Mouse (Mus musculus): ENCODE measurements at regions not wholly inside any gene's neighbourhood (a gene's known extent, or its start where the extent isn't known, plus 50 kb on each side); places are given as distances from the start of the nearest gene placed in this dataset.

DNA sequence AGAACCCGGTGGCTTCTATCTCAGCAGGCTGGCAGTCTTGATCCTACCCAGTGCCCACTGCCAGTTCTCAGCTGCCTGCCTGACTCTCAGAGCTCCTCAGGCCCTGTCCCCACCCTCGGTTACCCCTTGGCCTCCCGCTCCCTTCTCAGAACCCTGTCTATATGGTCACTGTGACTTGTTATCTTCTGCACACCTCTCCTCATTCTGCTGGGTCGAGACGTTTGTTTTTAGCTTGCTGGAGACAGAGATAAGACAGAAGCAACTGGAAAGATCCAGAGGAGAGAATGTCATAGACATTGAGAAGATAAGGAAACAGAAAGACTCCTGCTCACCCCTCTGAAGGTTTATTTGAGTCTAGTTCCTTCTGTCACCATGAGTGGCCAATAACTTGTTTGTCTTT is 53.8 kb upstream of the Phc1 start:
- DNase-seq (ENCODE audit: low spot score) (no peak), ATAC-seq (ENCODE audit: low FRiP score, low read depth) (no peak)
- no peaks in the 10 kb centered on the region for H3K9me3 ChIP-seq (ENCODE audit: control insufficient read depth, low read length)
- no peaks in the 10 kb centered on the region for H3K4me1 ChIP-seq (ENCODE audit: control insufficient read depth, insufficient read depth, low read length)
- H3K36me3 ChIP-seq (ENCODE audit: control insufficient read depth, insufficient read depth, low read length): no peaks in the 10 kb centered on the region
- 80% methylated on average over 5 of the region's 5 CpGs for WGBS
- no peak overlapping the region for H3K27ac ChIP-seq (replicated peaks; ENCODE audit: low read depth, low read length)
- TF ChIP-seq POLR2A (IDR thresholded peaks at IDR 0.05; ENCODE audit: borderline replicate concordance, extremely low read depth, insufficient read depth, insufficient read length): no peak
- no peak overlapping the region for H3K4me2 ChIP-seq (replicated peaks; ENCODE audit: low read depth, low read length, severe bottlenecking)
- H3K27me3 ChIP-seq (ENCODE audit: control insufficient read depth, insufficient read depth, low read length): no peaks in the 10 kb centered on the region
- no peak overlapping the region for H3K4me3 ChIP-seq (replicated peaks; ENCODE audit: low read length)
- H3K9ac ChIP-seq (ENCODE audit: low read depth, low read length, severe bottlenecking): no peak overlapping the region

DNA sequence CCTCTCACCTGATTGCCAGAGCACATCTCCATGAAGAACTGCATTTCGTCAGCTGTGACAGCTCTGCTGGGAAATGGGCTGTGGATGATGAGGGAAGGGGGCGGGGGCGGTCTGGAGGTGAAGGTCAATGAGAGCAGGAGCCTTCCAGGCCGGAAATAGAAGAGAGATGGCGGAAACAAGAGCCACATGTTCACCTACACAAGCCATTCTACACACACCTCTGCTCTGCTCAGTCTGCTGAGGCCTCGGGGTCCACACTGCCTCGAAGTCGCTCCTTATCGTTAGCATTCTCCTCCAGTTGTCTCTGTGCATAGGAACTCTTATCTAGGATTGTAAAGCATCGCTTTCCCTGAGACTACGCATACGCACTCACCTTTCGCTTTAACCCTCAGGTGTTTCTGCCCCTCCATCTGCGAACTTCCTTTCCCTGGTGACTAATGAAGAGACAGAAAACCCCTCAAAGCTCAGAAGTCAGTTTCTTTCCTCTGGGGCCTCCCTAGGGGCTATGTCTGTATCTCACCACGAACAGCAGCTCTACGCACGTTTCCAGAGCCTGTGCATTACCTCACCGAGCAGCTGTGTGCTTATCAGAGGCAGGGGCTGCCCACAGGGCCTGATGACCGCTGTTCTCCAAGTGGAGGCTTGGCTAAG is 53.0 kb upstream of the Phc1 start:
- Histone ChIP-seq H3K27me3 (ENCODE audit: control insufficient read depth, insufficient read depth, low read length) (no peaks in the 10 kb centered on the region), H3K9ac (ENCODE audit: low read depth, low read length, severe bottlenecking) (no peak overlapping the region), H3K36me3 (ENCODE audit: control insufficient read depth, insufficient read depth, low read length) (no peaks in the 10 kb centered on the region), H3K27ac (replicated peaks; ENCODE audit: low read depth, low read length) (no peak overlapping the region), H3K4me1 (ENCODE audit: control insufficient read depth, insufficient read depth, low read length) (no peaks in the 10 kb centered on the region), H3K4me3 (replicated peaks; ENCODE audit: low read length) (no peak overlapping the region), H3K4me2 (replicated peaks; ENCODE audit: low read depth, low read length, severe bottlenecking) (no peak overlapping the region), H3K9me3 (ENCODE audit: control insufficient read depth, low read length) (no peaks in the 10 kb centered on the region)
- TF ChIP-seq POLR2A (IDR thresholded peaks at IDR 0.05; ENCODE audit: borderline replicate concordance, extremely low read depth, insufficient read depth, insufficient read length): no peak
- ATAC-seq (ENCODE audit: low FRiP score, low read depth) (no peak), DNase-seq (ENCODE audit: low spot score) (no peak)
- 46% methylated on average over 19 of the region's 19 CpGs for WGBS

DNA sequence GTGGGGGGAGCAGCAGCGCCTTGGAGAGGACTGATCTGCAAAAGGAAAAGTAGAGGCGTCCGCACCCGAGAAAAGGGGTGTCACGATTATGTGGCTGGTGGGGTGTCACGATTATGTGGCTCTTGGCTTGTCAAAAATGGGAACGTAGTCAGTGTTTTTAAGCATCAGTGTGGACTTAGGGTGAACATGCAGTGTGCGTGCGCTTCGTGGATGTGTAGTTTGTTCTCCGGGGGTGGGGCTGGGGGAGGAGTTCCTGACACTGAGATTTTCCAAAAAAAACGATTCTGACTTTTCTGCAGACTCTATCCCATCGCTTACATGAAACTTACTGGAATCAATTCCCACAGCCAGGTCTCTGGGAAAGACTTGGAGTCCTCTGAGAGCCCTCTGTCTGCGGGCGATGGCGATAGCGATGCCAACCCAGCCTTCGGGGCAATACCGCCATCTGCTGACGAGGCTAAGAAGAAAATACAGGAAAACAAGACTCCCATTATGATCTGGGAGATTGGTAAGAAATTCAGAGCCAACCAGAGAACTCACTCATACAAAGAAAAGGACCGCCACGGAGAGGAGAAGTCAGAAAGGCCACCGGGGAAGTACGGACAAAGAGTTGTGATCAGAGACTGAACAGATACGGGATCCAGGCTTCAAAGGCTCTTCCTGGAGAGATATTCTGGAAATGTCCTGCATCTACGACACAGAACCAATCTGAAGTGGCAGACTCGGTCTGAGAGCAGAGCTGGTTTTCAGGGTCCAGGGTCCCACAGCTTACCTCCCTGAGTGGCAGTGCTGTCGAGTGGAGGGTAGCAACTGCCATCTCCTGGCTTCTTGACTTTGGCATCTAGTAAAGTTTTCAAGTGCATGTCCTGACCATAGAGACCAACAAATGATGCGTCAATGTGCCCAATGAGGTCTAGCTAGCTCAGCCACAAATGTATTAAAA is 51.6 kb upstream of the Phc1 start:
- 40% methylated on average over 29 of the region's 29 CpGs for WGBS
- no peaks in the 10 kb centered on the region for H3K27me3 ChIP-seq (ENCODE audit: control insufficient read depth, insufficient read depth, low read length)
- DNase-seq (ENCODE audit: low spot score): peak; percentile 69
- H3K4me1 ChIP-seq (ENCODE audit: control insufficient read depth, insufficient read depth, low read length): no peaks in the 10 kb centered on the region
- peak overlapping the region; percentile 34; the same call in 1 of the 2 replicates for H3K9ac ChIP-seq (ENCODE audit: low read depth, low read length, severe bottlenecking)
- no peak for TF ChIP-seq POLR2A (IDR thresholded peaks at IDR 0.05; ENCODE audit: borderline replicate concordance, extremely low read depth, insufficient read depth, insufficient read length)
- ATAC-seq (ENCODE audit: low FRiP score, low read depth): peak; percentile 73
- H3K27ac ChIP-seq (replicated peaks; ENCODE audit: low read depth, low read length): no peak overlapping the region
- no peaks in the 10 kb centered on the region for H3K36me3 ChIP-seq (ENCODE audit: control insufficient read depth, insufficient read depth, low read length)
- peak overlapping the region; percentile 13 for H3K4me3 ChIP-seq (replicated peaks; ENCODE audit: low read length)
- H3K9me3 ChIP-seq (ENCODE audit: control insufficient read depth, low read length): no peaks in the 10 kb centered on the region
- peak overlapping the region; percentile 31 for H3K4me2 ChIP-seq (replicated peaks; ENCODE audit: low read depth, low read length, severe bottlenecking)

DNA sequence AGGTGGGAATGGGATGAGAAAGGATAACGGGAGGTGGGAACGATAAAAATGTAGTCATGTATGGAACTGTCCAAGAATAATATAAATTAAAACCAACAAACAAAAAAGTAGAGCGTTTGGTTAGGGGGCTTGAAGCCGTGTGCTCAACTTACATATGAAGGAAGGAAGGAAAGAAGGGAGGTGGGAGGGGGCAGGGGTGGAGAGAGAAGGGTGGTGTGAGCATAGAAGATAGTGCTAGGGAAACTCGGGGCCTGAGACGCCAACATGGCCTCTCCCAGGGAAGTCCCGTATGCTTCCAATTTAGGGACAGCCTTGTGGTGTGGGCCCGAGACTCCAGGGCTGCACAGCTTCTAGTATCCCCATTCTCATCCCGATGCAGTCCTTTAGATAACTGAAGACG is 50.8 kb upstream of the Phc1 start:
- H3K9me3 ChIP-seq (ENCODE audit: control insufficient read depth, low read length): no peaks in the 10 kb centered on the region
- H3K36me3 ChIP-seq (ENCODE audit: control insufficient read depth, insufficient read depth, low read length): no peaks in the 10 kb centered on the region
- H3K4me3 ChIP-seq (replicated peaks; ENCODE audit: low read length): no peak overlapping the region
- no peaks in the 10 kb centered on the region for H3K27me3 ChIP-seq (ENCODE audit: control insufficient read depth, insufficient read depth, low read length)
- H3K4me2 ChIP-seq (replicated peaks; ENCODE audit: low read depth, low read length, severe bottlenecking): no peak overlapping the region
- H3K27ac ChIP-seq (replicated peaks; ENCODE audit: low read depth, low read length): no peak overlapping the region
- TF ChIP-seq POLR2A (IDR thresholded peaks at IDR 0.05; ENCODE audit: borderline replicate concordance, extremely low read depth, insufficient read depth, insufficient read length): no peak
- no peak overlapping the region for H3K9ac ChIP-seq (ENCODE audit: low read depth, low read length, severe bottlenecking)
- ATAC-seq (ENCODE audit: low FRiP score, low read depth) (no peak), DNase-seq (ENCODE audit: low spot score) (no peak)
- 63% methylated on average over 10 of the region's 10 CpGs for WGBS
- no peaks in the 10 kb centered on the region for H3K4me1 ChIP-seq (ENCODE audit: control insufficient read depth, insufficient read depth, low read length)

DNA sequence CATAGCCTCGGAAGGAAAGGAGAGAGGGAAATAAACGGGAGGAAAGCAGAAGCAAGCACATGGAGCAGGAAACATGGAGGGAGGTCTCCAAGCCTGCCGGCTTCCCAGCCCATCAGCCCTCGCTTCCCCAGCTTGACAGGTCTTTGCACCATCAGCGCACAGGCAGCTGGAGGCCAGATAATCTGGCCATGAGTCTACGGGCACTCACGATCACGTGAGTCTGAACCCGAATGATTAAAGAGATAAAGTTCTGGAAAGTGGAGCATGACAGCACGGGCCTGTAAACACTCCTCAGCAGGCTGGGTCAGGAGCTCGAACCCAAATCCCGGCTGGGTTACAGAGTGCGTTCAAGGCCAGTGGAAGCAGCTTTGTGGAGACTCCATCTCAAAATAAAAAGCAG is 50.4 kb upstream of the Phc1 start:
- no peak for TF ChIP-seq POLR2A (IDR thresholded peaks at IDR 0.05; ENCODE audit: borderline replicate concordance, extremely low read depth, insufficient read depth, insufficient read length)

More for the DNA sequence above, 50.4 kb upstream of the Phc1 start:
- H3K4me3 ChIP-seq (replicated peaks; ENCODE audit: low read length): no peak overlapping the region
- ATAC-seq (ENCODE audit: low FRiP score, low read depth) (no peak), DNase-seq (ENCODE audit: low spot score) (no peak)
- no peaks in the 10 kb centered on the region for H3K4me1 ChIP-seq (ENCODE audit: control insufficient read depth, insufficient read depth, low read length)
- H3K27ac ChIP-seq (replicated peaks; ENCODE audit: low read depth, low read length): no peak overlapping the region
- no peaks in the 10 kb centered on the region for H3K36me3 ChIP-seq (ENCODE audit: control insufficient read depth, insufficient read depth, low read length)
- no peaks in the 10 kb centered on the region for H3K9me3 ChIP-seq (ENCODE audit: control insufficient read depth, low read length)
- no peak overlapping the region for H3K9ac ChIP-seq (ENCODE audit: low read depth, low read length, severe bottlenecking)
- no peak overlapping the region for H3K4me2 ChIP-seq (replicated peaks; ENCODE audit: low read depth, low read length, severe bottlenecking)
- H3K27me3 ChIP-seq (ENCODE audit: control insufficient read depth, insufficient read depth, low read length): no peaks in the 10 kb centered on the region
- WGBS: 77% methylated on average over 13 of the region's 13 CpGs
